Mouse (Mus musculus): ENCODE results near the gene Cabp2.

DNA sequence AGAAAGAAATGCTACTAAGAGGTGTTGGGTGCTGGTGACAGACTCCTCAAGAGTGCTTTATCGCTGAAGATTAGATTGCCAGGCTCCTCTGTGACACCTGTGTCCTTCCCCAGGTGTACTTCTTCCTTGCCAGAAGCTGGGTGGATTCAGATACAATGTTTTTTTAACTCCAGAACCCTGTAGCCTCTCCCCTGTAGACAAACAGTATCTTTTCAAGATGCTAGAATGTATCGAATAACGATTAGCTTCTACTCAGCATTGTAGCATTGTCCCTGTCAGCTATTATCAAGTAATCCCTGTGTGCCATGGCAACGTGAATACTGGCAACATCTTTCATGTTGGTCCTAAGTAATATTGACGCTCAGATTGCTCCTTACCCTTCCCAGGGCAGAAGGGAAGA is 47.6 kb upstream of the Cabp2 start:
- TF ChIP-seq CTCF (IDR thresholded peaks at IDR 0.05; ENCODE audit: borderline replicate concordance, insufficient read depth, low read length) (no peak), POLR2A (IDR thresholded peaks at IDR 0.05; ENCODE audit: low read depth, low read length) (no peak)
